ENCODE assay signal across 8 mouse cellular contexts in genomic region chr5:122764032-122764464, GRCm38 (mm10). TPM values are rescaled to one million over a fixed set of nuclear protein-coding genes. Genes with fewer than 3 reads are reported as not detected.
DNase-seq lines count a peak whose midpoint lies in the region; ATAC-seq lines count a peak whose summit lies in the region.

No protein-coding gene starts in this region.

- no peaks in the 10 kb centered on the region for H3K27me3 ChIP-seq in forebrain, embryonic 12.5 days
- no peaks in the 10 kb centered on the region for H3K27me3 ChIP-seq in midbrain, embryonic 13.5 days

- H3K27ac ChIP-seq in forebrain, embryonic 12.5 days = no peak overlapping the region
- no peak overlapping the region for H3K27ac ChIP-seq in midbrain, embryonic 13.5 days

- DNase-seq in heart, adult 18-20 months = peak; percentile 42 to 69
- no peak for DNase-seq in heart, adult 8-10 months (ENCODE audit: low spot score)
- DNase-seq in 416B (ENCODE audit: low read depth) = peak; percentile 36
- DNase-seq in cerebellum, adult 11 months = peak; percentile 73
- peak; percentile 73 for DNase-seq in heart, postnatal 4 days
- DNase-seq in lung, postnatal 36 days = peak; percentile 74

- no peak overlapping the region for H3K4me3 ChIP-seq in forebrain, embryonic 12.5 days (replicated peaks)
- no peak overlapping the region for H3K4me3 ChIP-seq in midbrain, embryonic 13.5 days (replicated peaks)

- peaks cover 18% of the 10 kb centered on the region; the same call in 1 of the 2 replicates for H3K36me3 ChIP-seq in forebrain, embryonic 12.5 days (replicated peaks)
- H3K36me3 ChIP-seq in midbrain, embryonic 13.5 days = peaks cover 11% of the 10 kb centered on the region

- no peak for ATAC-seq in forebrain, embryonic 12.5 days (ENCODE audit: low FRiP score)
- ATAC-seq in midbrain, embryonic 13.5 days = no peak

- no peaks in the 10 kb centered on the region for H3K9me3 ChIP-seq in forebrain, embryonic 12.5 days
- no peaks in the 10 kb centered on the region for H3K9me3 ChIP-seq in midbrain, embryonic 13.5 days

- no peak overlapping the region for H3K4me2 ChIP-seq in forebrain, embryonic 12.5 days
- no peak overlapping the region for H3K4me2 ChIP-seq in midbrain, embryonic 13.5 days (replicated peaks)

- H3K9ac ChIP-seq in forebrain, embryonic 12.5 days = no peak overlapping the region
- H3K9ac ChIP-seq in midbrain, embryonic 13.5 days (replicated peaks) = no peak overlapping the region

- 59% methylated on average over 9 of the region's 10 CpGs for WGBS in forebrain, embryonic 12.5 days
- 54% methylated on average over 10 of the region's 10 CpGs for WGBS in midbrain, embryonic 13.5 days

- H3K4me1 ChIP-seq in forebrain, embryonic 12.5 days = no peaks in the 10 kb centered on the region
- H3K4me1 ChIP-seq in midbrain, embryonic 13.5 days (replicated peaks) = no peaks in the 10 kb centered on the region

RNA-seq across cellular contexts. Expression of gene Camkk2, which starts 15.2 kb away (rescaled TPM):
- 10 to 100 TPM in 1 of 2 experiments, 1 to 10 TPM in 1; 8.6 to 12.1 TPM for total RNA-seq in heart, adult 18-20 months (2021)
- total RNA-seq in heart, adult 8-10 months (2022) = 10 to 100 TPM in 3 of 4 experiments, 1 to 10 TPM in 1; 8.9 to 12.5 (median 11.3) TPM
- 10 to 100 TPM; 17.7 to 19.2 TPM for total RNA-seq in heart, postnatal 4 days (2021)
- 34.5 and 35.1 TPM in 2 replicates for polyA plus RNA-seq in forebrain, embryonic 12.5 days (2016; fragmentation: Nextera tagmentation; extraction: Ambion mirVana)
- polyA plus RNA-seq in midbrain, embryonic 13.5 days (2015; fragmentation: Nextera tagmentation; extraction: Ambion mirVana) = 45.3 and 47.1 TPM in 2 replicates

RNA-seq across cellular contexts. Expression of gene P2rx4, which starts 56.7 kb away (rescaled TPM):
- total RNA-seq in heart, adult 18-20 months (2021) = 10 to 100 TPM; 21.4 to 21.5 TPM
- total RNA-seq in heart, adult 8-10 months (2022) = 10 to 100 TPM; 16.2 to 19.3 (median 18.5) TPM
- 10 to 100 TPM; 17.9 to 19.0 TPM for total RNA-seq in heart, postnatal 4 days (2021)
- 5.6 and 6.6 TPM in 2 replicates for polyA plus RNA-seq in forebrain, embryonic 12.5 days (2016; fragmentation: Nextera tagmentation; extraction: Ambion mirVana)
- 10.3 and 14.5 TPM in 2 replicates for polyA plus RNA-seq in midbrain, embryonic 13.5 days (2015; fragmentation: Nextera tagmentation; extraction: Ambion mirVana)

RNA-seq across cellular contexts. Expression of gene Anapc5, which starts 57.1 kb away (rescaled TPM):
- 100 to 1,000 TPM; 156 to 162 TPM for total RNA-seq in heart, adult 18-20 months (2021)
- 100 to 1,000 TPM; 151 to 179 (median 164) TPM for total RNA-seq in heart, adult 8-10 months (2022)
- 100 to 1,000 TPM; 275 to 276 TPM for total RNA-seq in heart, postnatal 4 days (2021)
- 563 and 568 TPM in 2 replicates for polyA plus RNA-seq in forebrain, embryonic 12.5 days (2016; fragmentation: Nextera tagmentation; extraction: Ambion mirVana)
- 527 and 540 TPM in 2 replicates for polyA plus RNA-seq in midbrain, embryonic 13.5 days (2015; fragmentation: Nextera tagmentation; extraction: Ambion mirVana)
